Mouse (Mus musculus) gonadal fat pad, adult 2 months (tissue): ENCODE results near the gene Selenov. TPM values are rescaled to one million over a fixed set of nuclear protein-coding genes. Genes with fewer than 3 reads are reported as not detected.

Source experiments
- DNase-seq: peaks from one replicate; pipeline ENCODE4 v3.0.0-alpha.2; 2012; ENCODE audit warnings: low read depth
- polyA plus RNA-seq: library from polyadenylated mRNA; depleted of rRNA; stranded (reverse); fragments of >200 nt; gene quantifications from 2 replicates; pipeline ENCODE4 v1.2.3, GENCODE M21; 2012; rRNA removed

Gene Selenov
- polyA plus RNA-seq, result 1.0 and 1.2 TPM in 2 replicates

DNA sequence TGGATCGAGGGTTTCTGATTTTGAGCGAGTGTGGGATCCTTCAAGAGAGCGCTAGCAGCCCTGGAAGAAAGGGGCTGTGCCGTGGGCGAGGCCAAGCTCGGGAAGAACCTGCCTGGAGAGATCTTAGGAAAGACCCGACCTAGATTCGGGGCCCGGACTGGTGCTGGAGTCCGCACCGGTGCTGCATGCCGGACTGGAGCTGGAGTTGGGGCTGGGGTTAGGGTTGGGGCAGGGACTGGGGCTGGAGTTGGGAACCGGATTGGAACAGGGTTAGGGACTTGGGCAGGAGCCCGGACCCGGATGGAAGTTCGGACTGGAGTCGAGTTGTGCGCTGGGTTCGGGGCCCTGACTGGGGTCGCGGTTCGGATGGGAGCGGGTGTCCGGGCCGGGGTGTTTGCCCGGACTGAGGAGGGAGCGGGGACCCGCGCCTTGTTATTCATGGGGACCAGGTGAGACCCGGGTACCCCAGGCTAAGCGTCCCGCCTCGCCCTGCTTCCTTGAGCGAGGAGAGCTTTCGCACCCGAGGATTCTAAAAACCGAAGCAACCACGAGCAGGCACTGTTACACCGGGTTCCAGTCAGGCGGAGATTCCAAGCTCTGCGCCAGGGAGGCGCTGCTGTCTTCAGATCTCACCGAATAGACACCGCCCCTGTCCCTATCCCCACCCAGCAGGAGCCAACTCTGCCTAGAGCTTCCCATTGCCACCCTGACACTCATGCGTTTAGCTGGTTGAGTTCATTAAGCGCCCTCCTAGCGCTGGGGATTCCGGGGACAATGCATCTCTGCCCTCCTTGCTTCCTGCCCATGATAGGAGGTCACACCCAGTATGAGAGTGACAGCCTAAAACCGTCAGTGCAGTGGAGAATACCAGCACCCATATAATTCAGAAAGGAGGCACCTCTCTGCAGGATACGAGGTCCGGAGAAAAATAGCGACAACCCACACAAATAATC, at the start of gene Selenov:
Gene Selenov (minus strand): TSS at position 549 of the 953 bp plus-strand sequence.
- no peak for DNase-seq

DNA sequence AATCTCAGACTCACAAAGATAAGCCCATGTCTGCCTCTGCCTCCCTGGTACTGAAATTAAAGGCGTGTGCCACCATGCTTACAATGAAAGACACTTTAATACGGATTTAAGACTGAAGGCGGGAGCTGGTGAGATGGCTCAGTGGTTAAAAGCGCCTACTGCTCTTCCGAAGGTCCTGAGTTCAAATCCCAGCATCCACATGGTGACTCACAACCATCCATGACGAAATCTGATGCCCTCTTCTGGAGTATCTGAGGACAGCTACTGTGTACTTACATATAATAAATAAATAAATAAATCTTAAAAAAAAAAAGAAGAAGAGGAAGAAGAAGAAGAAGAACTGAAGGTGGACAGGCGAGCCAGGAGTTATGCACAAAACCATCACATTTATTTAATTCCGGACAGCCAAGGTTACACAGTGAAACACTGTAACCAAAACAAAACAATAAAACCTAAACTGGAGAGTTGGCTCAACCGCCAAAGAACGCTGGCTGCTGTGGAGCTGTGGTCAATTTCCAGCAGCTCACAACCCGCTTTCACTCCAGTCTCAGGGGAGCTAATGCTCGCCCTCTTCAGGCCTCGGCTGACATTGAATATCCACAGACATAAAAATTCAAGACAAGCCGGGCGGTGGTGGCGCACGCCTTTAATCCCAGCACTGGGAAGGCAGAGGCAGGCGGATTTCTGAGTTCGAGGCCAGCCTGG, 48.4 kb upstream of the Selenov start:
- no peak for DNase-seq

DNA sequence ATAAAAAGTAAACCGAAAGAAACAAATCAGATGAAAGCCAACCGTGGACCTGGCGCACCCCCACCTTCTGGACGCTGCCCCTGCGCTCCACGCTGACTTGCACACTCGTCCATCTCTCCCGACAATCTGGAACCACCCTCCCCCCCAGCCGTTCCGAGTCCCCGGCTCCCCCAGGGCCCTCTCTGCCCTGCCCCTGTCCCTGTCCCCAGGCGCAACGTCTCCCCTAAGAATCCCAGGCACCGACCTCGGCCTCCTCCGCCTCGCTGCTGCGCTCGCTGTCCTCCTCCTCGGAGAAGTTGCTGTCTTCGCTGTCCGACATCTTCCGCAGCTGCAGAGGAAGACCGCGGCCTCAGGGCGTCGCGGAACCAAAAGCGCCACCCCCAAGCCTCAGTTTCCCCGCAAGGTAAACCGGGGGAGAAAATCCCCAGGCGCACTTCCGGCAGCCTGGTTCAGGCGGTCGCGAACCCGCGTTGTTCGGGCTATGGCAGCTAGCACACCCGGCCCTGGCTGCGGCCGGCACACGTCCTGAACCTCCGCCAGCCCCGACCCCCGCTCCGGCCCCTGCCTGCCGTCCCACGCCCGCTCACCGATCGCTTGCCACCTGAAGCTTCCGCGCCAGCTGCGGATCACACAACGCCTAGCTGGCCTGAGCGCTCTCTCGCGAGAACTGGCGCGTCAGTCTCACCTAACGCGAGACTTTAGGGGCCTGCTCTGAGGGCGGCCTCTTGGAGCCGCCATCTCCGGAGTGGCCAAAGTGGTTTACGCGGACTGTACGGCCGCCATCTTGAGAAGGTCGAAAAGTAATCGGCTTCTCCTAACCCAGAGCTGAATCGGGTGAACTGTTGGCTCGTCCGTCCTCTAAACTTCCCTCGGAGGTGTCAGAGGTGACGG, 47.4 kb upstream of the Selenov start, which contains the start of gene Supt5:
Gene Supt5 (minus strand): TSS at position 639 of the 891 bp plus-strand sequence.
- peak; percentile 87 for DNase-seq

DNA sequence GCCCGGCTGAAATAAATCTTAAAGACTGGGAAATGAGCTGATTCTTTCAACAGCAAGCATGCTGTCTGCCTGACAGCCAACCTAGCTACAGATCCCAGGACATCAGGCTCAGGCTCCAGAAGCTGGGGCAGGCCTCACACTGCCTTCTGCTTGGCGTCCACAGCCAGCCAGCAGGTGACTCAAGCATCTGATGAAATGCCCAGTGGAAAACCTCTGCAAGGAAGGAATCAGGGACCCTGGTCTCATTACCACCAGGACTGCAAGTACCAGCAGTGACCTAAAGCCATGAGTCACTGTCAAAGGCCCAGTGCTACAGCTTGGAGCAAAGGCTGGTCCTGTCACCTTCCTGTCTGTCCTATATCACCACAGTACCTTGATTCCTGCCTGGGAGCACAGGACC, 44.5 kb upstream of the Selenov start:
- no peak for DNase-seq

DNA sequence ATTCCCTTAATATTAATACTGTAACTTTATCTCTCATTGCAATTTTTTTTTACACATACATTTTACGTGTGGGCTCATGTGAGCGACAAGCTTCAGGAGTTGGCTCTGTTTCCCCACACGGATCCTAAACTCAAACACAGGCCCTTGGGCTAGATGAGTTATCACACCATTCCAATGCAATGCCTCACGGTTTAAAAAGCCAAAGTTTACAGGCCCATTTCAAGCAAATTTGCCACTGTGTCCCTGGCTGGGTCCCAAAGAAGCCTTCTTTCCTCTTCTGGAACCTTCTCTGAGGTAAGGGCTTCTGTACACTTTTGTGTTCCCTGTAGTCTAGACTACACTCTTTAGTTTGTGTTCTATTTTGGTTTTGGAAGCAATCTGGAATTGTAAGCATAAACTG, 43.5 kb upstream of the Selenov start:
- no peak for DNase-seq

- no peak for DNase-seq
Observed at GRCm38 (mm10) chr7:28328260-28328659, 37.3 kb upstream of the Selenov start.

GRCm38 (mm10) chr7:28326457-28326856, 35.5 kb upstream of the Selenov start:
- no peak for DNase-seq

GRCm38 (mm10) chr7:28325293-28325692, 34.3 kb upstream of the Selenov start:
- DNase-seq, result no peak

DNA sequence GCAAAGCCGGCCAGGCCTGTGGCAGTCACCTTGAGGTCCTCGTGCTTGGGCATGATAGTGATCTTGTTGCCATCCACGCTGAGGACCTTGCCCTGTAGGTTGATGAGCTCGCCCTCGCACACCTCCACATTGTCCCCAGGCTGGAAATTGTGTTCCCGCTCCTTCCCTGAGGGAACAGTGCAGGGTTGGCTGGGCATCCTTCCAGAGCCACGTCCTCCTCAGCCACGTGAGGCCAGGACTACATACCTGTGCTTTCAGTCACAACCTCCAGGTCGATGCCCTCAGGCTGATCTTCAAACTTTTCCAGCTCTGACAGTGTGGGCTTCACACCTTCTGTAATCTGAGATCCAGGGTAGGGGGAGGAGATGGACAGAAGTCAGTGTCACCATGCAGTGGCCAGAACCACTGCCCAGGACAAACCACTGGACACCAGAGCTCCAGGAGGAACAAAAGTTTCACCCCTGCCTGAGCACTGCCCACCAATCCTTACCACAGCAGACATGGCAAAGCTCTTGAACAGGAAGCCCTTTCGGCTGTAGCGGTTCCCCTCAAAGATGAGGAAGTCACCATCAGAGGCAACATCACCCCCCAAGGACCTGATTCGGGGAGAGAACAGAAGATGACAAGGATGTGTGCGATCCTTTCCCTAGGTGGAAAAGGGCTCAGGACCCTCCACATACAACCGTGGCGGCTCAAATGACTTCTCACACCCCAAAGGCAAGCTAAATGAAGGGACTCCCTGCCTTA, 31.2 kb upstream of the Selenov start:
- no peak for DNase-seq

DNA sequence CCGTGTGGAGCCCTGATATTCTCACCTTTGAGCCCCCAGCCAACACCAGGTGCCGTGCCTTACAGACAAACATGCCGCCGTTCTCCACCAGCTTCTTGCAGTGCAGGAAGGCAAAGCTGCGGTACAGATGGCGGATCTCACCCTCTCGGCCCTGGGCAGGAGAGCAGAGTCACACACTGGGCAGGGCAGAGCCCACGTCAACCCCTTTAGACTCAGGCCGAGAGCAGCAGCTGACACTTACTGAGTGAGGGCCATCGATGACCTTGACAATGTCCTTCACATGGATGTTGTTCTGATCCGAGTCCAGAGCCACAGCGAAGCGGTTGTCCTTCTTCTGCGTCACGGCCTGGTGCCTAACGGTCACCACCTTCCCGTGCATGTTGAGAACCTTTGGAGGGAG, 27.7 kb upstream of the Selenov start:
- DNase-seq, result no peak

GRCm38 (mm10) chr7:28318036-28318435, 27.1 kb upstream of the Selenov start:
- DNase-seq, result no peak

DNA sequence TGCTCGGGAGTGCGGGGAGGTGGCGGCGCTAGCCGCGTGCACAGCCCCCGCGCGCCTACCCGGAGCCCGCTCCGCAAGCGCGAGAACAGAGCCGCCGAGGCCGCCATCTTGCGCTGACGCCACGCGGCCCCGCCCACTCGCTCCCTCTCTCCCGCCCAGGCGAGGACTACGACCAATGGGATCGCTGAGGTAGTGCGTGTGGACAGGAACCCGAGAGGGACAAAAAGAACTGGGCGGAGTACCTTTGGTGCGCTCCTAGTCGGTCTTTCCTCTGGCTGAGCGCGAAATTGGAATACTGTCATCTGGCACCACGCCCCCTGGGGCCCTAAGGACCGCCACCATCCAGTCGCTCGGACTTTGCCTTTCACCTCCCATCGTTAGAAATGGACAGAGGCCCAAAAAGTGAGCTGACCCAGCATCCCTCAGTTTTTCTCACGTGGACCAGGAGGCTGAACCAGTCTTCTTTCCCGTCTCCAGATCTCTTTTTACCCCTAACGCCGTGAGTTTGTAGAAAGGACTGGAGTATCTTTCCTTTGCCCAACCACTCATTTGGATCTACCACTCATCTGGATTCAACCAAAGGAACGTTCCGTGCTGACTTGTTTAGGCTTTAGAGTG, 21.0 kb upstream of the Selenov start, which contains the start of gene Timm50:
Gene Timm50 (minus strand): TSS at position 147 of the 618 bp plus-strand sequence.
- DNase-seq, result peak; percentile 70

DNA sequence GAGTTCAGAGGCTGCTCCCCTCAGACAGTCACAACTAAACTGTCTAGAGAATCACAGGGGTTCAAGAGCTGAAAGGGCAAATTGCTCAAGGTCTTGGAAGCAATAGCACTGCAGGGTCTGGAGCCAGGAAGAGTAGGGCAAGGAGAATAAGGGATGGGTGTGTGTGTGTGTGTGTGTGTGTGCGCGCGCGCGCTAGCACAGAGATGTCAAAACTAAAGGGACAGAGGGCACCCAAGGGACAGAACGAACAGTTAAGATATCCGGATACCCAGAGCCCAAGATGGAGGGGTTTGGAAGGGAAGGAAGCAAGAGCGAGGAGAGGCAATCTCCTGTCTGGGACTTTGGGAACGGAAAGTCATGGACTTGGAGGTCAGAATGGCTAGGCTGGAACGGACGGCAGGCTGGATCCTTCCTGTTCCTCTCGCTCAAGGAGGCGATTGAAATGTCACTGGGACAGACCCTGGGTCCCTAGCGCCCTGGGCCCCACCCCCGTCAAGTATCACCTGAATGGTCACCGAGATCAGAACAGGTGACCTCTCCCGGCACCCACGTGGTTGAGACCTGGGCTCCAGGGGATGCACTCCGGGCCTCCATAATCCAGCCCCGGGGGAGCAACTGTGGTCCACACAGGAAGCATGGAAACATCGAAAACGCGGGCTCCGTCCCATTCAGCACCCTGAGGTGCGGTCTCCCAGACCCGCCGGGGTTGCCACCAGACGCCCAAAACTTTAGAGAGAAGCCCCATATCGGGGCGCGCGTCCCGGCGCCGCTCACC, 20.4 kb upstream of the Selenov start:
- DNase-seq, result no peak

DNA sequence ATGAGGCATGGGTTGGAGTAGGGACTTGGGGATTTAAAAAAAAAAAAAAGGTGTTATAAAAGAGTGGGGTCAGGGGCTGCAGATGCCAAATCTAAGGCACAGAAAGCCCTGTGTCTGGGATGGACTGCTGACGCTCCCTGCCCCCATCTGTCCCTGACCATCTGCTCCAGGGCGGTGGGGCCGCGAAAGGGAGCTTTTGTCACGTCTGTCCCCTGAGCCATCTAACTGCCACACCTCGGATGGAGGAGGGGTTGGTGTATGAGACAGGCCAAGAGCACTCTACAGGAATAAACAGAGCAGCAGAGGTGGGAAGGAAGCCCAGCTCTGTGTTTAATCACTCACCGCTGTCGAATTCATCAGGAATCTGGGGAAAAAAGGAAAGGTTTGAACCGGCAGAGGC, 18.8 kb upstream of the Selenov start:
- DNase-seq, result no peak

DNA sequence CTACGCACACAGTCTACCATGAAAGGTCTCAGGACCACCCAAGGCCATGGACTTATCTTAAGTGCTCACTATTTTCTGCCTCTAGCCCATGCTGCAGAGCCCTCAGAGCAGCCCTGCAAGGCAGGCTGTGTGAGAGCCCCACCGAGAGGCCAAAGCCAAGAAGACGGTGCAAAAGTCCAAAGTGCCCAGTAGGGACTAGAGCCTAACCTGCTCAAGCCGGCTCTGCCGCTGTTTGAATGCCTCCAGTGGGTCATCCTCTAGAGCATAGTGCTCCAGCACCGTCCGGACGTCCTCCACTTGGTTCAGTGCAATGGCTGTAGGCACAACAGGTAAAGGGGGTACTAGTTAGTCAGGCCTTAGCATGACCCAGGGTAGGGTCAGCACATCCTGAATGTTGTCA, 15.2 kb upstream of the Selenov start:
- DNase-seq, result no peak

DNA sequence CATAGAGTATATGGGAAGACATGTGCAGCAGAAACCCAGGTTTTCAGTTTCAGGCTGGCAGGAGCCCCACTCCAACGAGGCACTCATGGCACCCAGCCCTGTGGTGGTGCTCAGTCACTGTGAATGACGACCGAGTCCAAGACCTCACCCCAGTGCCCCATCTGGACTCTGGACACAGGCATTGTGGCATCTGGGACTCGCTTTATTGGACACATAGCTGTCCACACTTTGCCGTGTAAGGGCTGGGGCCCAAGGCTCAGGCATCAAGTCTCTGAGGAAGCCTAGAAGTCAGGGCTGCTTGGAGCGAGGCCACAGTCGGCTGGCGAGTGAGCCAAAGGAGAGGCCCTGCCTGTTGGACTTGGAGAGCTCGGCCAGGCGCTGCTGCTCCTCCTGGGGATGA, 14.7 kb upstream of the Selenov start:
- DNase-seq, result no peak

GRCm38 (mm10) chr7:28301616-28302433, 10.8 kb upstream of the Selenov start, which contains the start of gene Dll3:
Gene Dll3, minus strand, starts transcription at chr7:28302238.
- no peak for DNase-seq

DNA sequence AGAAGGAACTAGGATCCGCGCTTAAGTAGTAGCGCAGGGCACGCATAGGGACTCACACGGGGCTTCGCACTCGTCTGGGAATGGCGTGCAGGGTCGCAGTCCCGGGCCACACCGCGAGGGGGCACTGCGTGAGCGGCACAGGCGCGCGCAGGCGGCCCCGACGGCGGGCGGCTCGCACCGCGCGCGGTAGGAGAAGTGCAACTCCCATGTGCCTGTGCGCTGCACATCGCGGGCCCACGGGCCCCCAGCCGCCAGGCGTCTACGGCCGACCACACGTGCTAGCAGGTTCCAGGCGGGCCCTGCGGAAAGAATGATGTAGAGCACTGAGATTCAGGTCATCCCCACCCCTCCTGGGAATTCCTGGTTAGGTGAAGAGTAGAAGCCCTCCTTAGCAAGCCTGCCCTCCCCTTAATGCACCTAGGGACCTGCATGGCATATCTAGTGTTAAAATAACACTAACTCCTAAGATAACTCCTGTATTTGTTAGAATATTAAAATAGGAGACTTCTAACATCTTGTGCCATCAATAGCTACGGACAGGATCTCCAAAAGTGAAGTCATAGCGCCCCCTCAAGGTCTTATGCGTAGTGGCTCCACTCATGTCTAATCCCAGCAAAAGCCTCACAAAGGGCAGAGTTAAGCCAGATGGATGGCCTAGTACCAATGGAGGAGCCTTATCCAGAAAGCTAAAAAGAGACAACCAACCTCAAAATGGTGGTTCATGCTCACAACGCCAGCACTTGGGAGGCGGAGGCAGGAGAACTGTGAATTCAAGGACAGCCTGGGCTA, 8.0 kb upstream of the Selenov start:
- DNase-seq, result no peak
